Mouse (Mus musculus) midbrain, embryonic 11.5 days (tissue): ENCODE measurements around the gene Olig3. TPM values are rescaled to one million over a fixed set of nuclear protein-coding genes. Genes with fewer than 3 reads are reported as not detected.

Source experiments
- ATAC-seq: fragments of 200-750 bp; cut with Nextera tagmentation; 2 replicates; pipeline ENCODE4 v1.8.0; 2017; ENCODE audit warnings: moderate TSS enrichment, moderate library complexity; ENCODE audit not compliant: low FRiP score
- DNase-seq: peaks from one replicate; pipeline ENCODE4 v3.0.0; 2015; ENCODE audit warnings: low spot score; ENCODE audit errors: missing footprints
- H3K27ac ChIP-seq: fragments of 300-500 bp; sonication (generic); 2 replicates; pipeline ENCODE4 v1.5.1; 2014; ENCODE audit warnings: low read depth, low read length
- H3K27me3 ChIP-seq: fragments of 300-500 bp; sonication (generic); 2 replicates; pipeline ENCODE4 v1.6.1; 2014; ENCODE audit warnings: mild to moderate bottlenecking, low read length, moderate library complexity, mixed read lengths; ENCODE audit not compliant: control insufficient read depth, insufficient read depth
- H3K36me3 ChIP-seq: fragments of 300-500 bp; sonication (generic); 2 replicates; pipeline ENCODE4 v1.6.1; 2014; ENCODE audit warnings: mild to moderate bottlenecking, low read length, moderate library complexity, mixed read lengths; ENCODE audit not compliant: control insufficient read depth, insufficient read depth
- H3K4me1 ChIP-seq: fragments of 300-500 bp; sonication (generic); 2 replicates; pipeline ENCODE4 v1.6.1; 2014; ENCODE audit warnings: low read length; ENCODE audit not compliant: control insufficient read depth, insufficient read depth
- H3K4me2 ChIP-seq: fragments of 300-500 bp; sonication (generic); 2 replicates; pipeline ENCODE4 v1.6.1; 2014; ENCODE audit warnings: mild to moderate bottlenecking, moderate library complexity
- H3K4me3 ChIP-seq: fragments of 300-500 bp; sonication (generic); 2 replicates; pipeline ENCODE4 v1.5.1; 2014; ENCODE audit warnings: low read depth, low read length
- H3K9ac ChIP-seq: fragments of 300-500 bp; sonication (generic); 2 replicates; pipeline ENCODE4 v1.6.1; 2014; ENCODE audit warnings: low read length
- H3K9me3 ChIP-seq: fragments of 300-500 bp; sonication (generic); 2 replicates; pipeline ENCODE4 v1.6.1; 2016; ENCODE audit warnings: low read length; ENCODE audit not compliant: control insufficient read depth
- WGBS: fragments of 180-500 bp; shearing (Covaris S2); extraction: QIAGEN DNeasy Blood & Tissue Kit; methylation state at CpG from one replicate; pipeline ENCODE4 v1.1.7; 2014; 5-methylcytosine and 5-hydroxymethylcytosine counted together
- polyA plus RNA-seq: library from polyadenylated mRNA; unstranded; fragments of >200 nt; fragmentation: Nextera tagmentation; extraction: Ambion mirVana; gene quantifications from 2 replicates; pipeline ENCODE4 v1.2.1, GENCODE M21; 2014

Gene Olig3
- polyA plus RNA-seq, 1 experiment from 2014 or later = 18.7 TPM

DNA sequence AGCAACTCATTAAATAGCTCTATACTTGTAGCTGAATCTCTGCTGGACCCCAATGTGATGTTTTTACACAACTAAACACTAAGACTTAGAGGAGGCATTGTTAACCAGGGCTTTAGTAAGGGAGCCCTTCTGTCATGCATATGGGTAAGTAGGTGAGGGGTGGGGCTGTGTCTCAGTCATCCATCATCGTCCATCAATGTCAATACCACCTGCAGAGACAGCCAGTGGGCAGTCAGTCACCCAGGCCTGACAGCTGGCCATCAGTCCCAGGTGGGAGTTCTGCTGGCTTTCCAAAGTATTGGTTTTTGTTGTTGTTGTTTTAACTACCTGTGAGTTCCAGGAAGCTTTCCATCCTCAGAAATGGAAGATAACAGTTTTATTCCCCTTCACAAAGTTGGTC is 48.1 kb downstream of the Olig3 start:
- H3K9ac ChIP-seq = no peak overlapping the region
- H3K9me3 ChIP-seq = no peaks in the 10 kb centered on the region
- no peak overlapping the region for H3K4me2 ChIP-seq
- H3K27ac ChIP-seq = no peak overlapping the region
- H3K36me3 ChIP-seq = no peaks in the 10 kb centered on the region
- DNase-seq (peak; percentile 56), ATAC-seq (no peak)
- 8% methylated on average over 1 of the region's 1 CpGs for WGBS
- no peak overlapping the region for H3K4me3 ChIP-seq
- H3K4me1 ChIP-seq = no peaks in the 10 kb centered on the region
- no peaks in the 10 kb centered on the region for H3K27me3 ChIP-seq

DNA sequence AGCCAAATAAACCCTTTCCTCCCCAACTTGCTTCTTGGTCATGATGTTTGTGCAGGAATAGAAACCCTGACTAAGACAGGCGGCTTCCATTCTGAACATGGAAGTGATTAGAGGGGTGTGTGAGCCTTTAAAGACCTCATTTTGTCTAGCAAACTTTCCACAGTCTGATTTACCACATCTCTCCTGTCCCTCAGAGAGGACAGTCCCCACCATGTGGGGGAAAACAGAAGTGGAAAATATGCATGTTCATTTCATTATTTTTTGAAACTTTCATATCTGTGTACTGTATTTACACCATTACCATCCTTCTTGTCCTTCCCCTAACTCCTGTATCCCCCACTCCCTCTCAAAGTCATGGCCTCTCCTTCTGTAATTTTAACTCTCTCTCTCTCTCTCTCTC is 49.6 kb downstream of the Olig3 start:
- DNase-seq (peak; percentile 75), ATAC-seq (no peak)
- no peak overlapping the region for H3K27ac ChIP-seq
- no peak overlapping the region for H3K4me2 ChIP-seq
- H3K4me1 ChIP-seq = no peaks in the 10 kb centered on the region
- H3K9ac ChIP-seq = no peak overlapping the region
- no peaks in the 10 kb centered on the region for H3K36me3 ChIP-seq
- no peaks in the 10 kb centered on the region for H3K27me3 ChIP-seq
- H3K9me3 ChIP-seq = no peaks in the 10 kb centered on the region
- WGBS = 89% methylated on average over 1 of the region's 1 CpGs
- H3K4me3 ChIP-seq = no peak overlapping the region

DNA sequence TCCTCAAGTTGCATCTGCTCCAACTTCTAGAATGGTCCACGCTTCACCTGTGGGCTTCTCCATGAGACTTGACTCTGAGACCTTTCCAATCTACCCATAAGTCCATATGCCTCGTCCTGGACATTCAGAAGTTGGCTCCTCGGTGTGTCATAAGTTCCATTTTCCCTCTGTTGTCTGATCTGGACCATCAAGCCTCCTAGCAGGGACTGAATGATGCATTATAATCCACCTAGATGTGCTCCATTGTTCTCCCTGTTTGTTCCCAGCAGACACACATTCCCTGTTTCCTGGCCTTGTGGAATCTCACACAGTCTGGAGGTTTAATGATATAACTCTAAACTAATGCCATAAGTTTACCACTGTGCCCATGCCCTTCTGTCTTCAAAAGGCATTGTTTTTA is 50.8 kb downstream of the Olig3 start:
- Histone ChIP-seq H3K4me2 (no peak overlapping the region), H3K4me1 (no peaks in the 10 kb centered on the region), H3K9me3 (no peaks in the 10 kb centered on the region), H3K9ac (no peak overlapping the region), H3K36me3 (no peaks in the 10 kb centered on the region), H3K4me3 (no peak overlapping the region), H3K27ac (no peak overlapping the region), H3K27me3 (no peaks in the 10 kb centered on the region)
- peak; percentile 60 for DNase-seq
- ATAC-seq = no peak
- 95% methylated on average over 3 of the region's 3 CpGs for WGBS

Other genes with a start within 250 kb of the Olig3 start
- gene Ifngr1, start 235.4 kb downstream of the Olig3 start, polyA plus RNA-seq = 34.3 and 34.8 TPM in 2 replicates